Mouse (Mus musculus) lung, postnatal 0 days (tissue): ENCODE data around the gene Crhr1.

Experiments
- CTCF ChIP-seq: IDR thresholded peaks from 2 replicates; pipeline ENCODE4 v1.5.1; 2016; ENCODE audit warnings: antibody characterized with exemption, mild to moderate bottlenecking
- EP300 ChIP-seq: IDR thresholded peaks from 2 replicates; pipeline ENCODE4 v1.6.1; 2016; ENCODE audit warnings: antibody characterized with exemption, mild to moderate bottlenecking, control low read depth

DNA sequence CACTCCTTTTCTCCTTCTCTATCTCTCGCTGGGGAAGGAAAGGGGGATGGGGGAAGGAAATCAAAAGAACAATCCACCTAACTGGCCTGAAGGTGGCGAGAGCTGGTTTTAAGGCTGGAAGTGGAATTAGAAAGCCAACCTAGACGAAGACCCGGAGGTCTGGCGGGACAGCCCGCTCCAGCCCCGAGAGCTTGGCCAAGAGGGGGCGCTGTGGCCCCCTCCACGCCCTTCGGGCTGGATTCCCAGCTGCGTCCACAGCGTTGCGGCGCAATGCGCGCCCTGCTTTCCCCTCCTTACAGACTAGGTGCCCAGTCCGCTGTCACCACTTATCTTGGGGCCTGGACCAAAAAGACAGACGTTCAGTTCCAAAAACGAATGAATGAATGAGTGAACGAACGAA, 899 bp upstream of the Crhr1 start:
- TF ChIP-seq CTCF (no peak; the same call in 1 of the 2 replicates), EP300 (no peak)
